Mouse (Mus musculus): ENCODE measurements at regions not wholly inside any gene's neighbourhood (a gene's known extent, or its start where the extent isn't known, plus 50 kb on each side); places are given as distances from the start of the nearest gene placed in this dataset.

DNA sequence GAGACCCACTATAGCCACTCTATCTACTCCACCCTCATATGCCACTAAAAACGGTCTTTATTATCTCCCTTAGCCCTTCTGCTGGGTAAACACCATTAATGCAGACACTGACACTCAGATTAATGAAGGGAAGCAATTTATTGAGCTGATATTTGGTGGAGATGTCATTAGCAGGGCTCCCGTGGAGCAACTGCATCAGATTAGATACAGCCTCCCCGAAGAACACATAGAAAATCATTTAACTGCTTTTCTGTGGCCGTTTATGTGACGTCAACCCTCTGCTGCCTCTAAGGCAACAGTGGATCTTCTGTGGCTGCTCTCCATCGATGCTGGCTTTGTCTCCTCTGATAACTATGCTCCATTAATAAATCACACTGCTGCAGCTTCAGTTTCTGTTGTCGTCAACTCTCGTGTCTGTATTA, 207.2 kb upstream of the Hnrnpa3 start:
- no peak for DNase-seq (ENCODE audit: low spot score in 2 of 2)

DNA sequence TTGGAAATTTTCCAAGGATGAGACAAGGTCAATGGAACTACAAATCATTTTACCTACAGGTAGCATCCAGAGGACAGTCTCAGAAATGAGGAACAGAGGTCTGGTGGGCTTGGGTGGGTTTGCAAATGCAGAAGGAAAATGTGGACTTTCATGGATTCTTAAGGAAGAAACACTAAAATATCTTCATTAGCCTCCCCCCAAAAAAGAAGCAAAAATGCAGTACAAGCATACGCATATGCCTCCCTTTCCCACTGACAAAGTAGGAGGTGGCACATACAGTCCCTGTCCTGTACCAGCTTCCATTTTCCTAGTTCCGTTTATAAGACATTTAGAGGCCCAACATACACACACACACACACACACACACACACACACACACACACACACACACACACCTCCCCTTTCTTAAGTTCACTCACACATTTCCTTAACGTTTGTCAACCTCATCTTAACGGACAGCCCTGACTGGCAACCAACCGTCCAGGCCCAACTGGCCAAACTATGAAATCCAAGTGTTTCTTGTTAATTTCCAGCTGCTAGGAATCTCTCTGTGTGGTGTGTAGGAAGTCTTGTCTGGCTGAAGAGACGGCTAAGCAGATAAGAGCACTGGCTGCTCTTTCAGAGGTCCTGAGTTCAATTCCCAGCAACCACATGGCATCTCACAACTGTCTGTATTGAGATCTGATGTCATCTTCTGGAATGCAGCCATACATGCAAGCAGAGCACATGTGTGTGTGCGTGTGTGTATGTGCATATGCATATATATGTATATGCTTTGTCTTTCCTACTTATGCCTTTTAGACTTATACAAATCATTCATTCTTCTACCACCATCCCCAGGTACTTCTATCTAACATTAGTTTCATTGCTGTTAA, 206.6 kb upstream of the Hnrnpa3 start:
- DNase-seq (ENCODE audit: low spot score in 2 of 2): no peak

DNA sequence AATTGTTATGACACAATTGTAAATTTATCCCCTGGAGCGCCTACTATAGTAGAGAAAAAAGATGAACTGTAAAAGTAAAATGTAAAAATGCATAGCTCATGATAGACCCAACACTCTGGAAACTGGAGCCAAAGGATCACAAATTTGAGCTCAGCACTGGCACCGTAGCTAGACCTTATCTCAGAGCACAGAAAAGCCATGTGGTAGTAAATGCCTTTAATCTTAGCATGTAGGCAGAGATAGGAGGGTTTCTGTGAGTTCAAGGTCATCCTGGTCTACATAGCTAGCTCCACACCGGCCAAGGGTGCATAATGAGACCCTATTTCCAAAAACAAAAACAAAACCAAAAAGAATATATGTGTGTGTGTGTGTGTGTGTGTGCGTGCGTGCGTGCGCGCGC, 203.6 kb upstream of the Hnrnpa3 start:
- no peak for DNase-seq (ENCODE audit: low spot score in 2 of 2)

DNA sequence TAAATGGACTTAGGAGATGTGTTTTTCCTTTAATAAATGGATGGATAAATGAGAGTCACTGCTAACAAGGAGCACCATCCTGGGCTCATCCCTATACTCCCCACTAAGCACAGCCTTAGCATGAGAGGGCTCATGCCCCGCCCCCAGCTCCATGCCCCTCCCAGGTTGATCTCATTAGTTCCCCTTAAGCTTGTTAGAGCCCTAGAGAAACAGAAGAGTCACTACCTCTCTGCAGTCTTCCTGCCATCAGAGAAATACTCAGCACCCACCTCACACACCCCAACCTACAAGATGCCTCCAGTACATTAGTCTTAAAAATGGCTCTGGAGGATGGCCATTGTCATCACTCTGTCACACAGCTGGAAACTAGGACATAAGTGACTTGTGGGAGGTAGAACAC, 202.8 kb upstream of the Hnrnpa3 start:
- DNase-seq (ENCODE audit: low spot score in 2 of 2): no peak

DNA sequence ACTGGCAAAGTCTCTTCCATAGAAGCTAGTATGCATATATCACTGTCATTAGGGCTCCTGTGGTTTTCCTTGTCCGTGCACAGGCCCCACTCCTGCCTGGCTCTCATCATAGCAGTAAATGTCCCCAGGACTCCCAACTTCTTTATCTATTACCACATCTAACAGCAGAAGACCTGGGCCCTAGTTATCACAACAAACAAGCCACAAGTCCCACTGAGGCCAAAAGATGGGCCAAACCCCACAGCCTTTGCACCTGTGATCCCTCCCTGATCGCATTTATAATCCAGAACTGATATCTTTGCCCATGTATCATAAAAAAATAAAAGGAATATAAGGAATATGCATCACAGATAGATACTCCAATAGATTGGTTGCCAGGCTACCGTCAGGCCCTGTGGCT, 201.6 kb upstream of the Hnrnpa3 start:
- no peak for DNase-seq (ENCODE audit: low spot score in 2 of 2)

DNA sequence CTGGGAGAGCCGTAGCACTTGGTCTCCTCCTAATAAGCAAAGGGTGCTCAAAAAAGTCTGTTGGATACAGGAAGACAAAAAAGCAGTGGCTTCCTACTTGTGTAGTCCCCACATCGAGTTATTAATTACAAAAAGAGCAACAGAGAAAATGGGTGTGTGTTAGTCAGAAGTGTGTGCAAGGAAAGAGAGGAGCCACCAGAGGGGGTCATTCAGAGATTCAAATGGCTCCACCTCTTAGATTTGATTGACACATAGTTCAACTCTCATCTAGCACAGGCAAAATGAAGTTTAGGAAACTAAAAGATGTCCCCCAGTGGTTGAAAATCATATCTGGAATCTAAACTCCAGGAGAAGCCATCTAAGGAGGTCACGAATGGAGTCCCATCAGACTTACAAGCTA, 200.2 kb upstream of the Hnrnpa3 start:
- no peak for DNase-seq (ENCODE audit: low spot score in 2 of 2)

DNA sequence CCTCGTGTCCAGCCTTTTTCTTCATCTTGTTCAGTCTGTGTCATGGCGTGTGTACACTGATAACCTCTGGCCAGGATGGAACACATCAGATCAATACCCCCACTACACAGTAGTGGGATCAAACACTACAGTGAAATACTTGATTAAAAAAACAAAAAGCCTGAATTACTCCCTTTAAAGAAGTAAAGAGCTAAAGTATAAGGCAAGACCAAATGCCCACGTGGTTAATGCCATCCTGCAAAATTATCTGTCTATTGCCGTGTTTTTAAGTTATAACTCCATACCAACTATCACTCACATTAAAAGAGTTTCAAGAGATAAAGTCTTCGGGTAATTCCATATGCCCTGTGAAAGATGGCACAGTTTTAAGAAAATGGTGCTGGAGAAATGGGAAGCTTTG, 198.6 kb upstream of the Hnrnpa3 start:
- DNase-seq (ENCODE audit: low spot score in 2 of 2): no peak

DNA sequence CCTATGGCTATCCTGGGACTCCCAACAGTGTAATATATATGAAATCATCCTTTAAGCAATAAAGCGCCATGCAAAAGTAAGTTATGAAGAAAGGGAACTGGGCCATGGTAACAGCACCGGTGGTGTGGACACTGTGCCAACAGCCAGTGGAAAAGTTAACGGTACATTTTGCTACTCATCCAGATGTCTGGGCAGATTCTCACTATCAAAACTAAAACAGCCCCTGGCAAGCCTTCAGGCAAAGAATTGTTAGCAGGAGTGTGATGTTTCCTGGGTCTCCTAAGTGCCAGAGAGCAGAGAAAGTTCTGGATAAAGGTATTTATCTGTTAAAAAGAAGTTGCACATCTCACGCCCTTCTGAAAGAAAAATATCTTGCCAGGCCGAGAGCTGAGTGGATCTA, 198.0 kb upstream of the Hnrnpa3 start:
- DNase-seq (ENCODE audit: low spot score in 2 of 2): no peak

DNA sequence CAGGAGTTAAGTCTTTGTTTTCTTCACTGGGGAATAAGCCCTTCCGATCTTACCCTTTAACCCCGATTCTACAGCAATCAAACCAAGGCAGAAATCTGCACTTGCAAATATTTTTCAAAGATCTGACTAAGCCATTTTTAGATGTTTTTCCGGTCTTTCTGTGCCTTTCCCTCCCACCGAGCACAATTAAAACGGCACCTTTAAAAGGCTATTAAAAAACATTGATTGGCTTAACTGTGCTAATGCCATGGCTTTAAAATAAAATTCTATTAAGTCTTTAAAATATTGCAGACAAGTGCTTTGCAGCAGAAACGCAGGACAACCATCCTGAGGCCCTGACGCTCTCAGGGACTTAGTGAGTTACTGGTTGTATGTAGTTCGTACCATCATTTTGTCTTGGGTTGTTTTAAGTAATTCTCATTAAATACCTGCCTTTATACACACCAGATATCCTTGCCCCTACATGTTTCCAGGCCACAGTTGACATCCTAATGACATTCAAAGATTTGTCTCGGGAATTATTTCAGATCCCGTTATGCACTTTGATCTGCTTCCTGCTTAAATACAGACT, 197.6 kb upstream of the Hnrnpa3 start:
- DNase-seq (ENCODE audit: low spot score in 2 of 2): no peak

DNA sequence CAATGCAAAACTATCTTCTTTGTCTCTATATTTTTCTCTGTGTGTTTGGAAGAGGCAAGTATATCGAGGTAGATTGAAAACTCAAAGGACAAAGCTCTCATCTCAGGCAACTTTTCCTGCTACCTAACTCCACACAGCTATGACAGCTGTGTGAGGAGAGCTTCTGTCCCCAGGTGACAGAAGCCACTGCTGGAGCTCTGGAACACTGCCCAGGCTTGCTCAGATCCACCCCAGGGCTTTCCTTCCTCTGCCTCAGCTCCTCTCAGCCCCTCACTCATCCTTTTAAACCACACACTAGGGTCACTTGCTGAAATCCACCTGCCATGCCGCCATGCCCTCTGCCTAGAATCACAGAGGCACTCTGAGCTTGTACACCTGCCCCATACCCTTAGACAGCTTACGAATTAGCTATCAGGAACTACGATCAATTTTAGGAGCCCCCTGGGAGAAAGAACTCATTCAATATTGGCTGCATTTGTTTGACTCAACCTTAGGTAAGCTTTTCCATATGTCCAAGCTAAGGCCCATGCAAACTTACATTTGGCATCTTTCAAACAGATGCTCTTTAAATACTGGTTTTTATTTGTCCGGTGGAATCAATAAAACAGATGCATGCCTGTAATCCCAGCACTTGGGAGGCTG, 196.9 kb upstream of the Hnrnpa3 start:
- no peak for DNase-seq (ENCODE audit: low spot score in 2 of 2)

DNA sequence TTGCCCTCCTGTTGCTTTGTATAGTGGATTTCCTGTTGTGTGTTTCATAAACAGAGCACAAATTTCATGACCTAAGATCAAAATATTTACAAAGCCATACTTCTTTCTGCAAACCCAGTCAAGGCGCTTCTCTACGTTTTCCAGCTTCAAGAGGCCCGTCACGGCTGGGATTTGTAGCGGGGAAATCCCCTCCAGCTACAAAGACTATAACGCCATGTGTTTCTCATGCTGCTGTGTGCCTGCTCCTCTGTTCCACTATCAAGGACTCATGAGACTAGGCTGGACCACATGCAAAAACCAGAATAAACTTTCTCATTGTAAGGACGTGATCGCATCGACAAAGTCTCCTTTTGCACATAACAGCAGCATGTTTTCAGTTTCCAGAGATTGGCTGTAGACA, 196.0 kb upstream of the Hnrnpa3 start:
- no peak for DNase-seq (ENCODE audit: low spot score in 2 of 2)

DNA sequence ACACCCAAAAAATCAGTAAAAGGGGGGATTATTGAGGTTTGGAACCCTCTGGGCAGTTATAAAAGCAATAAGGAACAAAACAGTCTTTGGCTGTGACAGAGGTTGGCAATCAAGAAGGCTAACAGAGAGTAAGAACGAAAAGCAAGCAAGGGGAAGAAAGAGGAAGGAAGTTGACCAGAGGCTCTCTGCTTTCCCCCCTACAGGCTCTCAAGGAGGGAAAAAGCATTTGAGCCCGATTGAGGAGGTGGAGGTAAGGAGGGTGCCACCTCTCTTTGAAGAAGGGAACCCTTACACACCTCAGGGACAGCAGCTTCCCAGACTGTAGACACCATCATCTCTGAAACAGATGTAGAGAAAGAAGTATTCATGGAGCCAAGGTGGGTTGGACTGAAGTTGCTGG, 194.6 kb upstream of the Hnrnpa3 start:
- DNase-seq (ENCODE audit: low spot score in 2 of 2): no peak

DNA sequence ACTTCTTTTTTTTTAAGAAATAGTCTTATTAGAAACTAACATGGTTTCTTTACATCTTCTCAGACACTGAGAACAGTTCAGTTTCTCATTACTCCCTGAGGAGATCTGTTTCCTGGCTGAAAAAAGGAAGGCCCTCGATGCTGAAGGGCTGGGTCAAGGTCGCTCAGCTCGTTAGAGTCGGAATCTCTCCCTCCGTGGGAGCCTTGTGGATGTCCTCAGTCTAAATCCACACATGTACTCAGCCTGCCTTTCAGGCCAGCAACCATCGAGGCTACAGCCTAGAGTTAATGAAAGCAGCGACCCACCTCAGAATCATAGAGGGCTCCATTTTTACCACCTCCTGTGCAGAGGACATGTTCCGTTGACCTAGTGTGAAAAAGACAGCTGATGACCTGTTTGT, 190.2 kb upstream of the Hnrnpa3 start:
- peak; percentile 4 to 7 for DNase-seq (ENCODE audit: low spot score in 2 of 2)

DNA sequence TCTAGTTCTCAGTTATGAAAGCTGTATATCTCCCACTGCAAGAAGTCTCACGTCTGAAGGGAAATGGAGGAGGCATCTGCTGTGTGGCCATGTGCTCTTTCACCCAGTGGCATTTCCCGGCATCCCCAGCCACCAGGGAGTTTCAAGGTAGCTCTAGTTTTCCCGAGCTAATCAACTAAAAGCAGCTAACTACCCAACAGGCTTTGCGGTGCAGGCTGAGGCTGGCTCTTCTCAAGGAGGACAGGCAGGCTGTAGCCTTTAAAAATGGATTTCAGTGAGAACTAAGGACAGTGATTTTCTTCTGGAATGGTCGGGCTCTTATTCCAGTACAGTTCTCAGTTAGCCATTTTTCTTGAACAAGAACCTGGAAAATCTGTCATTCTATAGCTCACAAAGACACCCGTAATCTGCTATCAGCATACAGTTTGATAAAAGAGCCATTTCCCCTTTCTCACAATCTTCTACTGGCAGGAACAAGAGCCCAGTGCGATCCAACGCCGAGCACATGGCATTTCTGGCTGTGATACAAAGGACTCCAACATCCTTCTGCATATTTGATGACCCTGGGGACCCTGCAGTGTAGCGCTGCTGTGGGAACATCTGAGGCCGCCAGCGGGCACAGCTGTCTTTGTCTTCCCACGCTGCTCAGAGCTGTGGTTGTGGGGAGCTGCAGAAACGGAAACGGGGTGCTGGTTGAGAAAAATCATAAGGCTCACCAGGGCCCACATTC, 188.9 kb upstream of the Hnrnpa3 start:
- peak; percentile 69 to 70 for DNase-seq (ENCODE audit: low spot score in 2 of 2)

DNA sequence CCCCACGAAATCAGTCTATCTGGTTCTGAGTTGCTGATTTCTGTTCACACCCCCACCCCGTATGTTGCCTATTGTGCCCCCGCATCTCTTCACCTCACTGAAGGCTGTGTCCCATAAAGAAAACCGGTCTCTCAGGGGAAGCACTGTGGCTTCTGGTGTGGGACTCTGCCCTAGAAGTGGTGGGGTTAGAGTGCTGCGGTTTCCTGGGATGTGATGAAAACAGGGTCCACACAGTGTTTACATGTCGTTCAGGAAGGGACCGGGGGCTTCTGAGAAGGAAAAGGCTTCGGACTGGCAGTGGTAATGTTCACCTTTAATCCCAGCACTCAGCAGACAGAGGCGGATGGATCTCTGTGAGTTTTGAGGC, 188.4 kb upstream of the Hnrnpa3 start:
- no peak for DNase-seq (ENCODE audit: low spot score in 2 of 2)

DNA sequence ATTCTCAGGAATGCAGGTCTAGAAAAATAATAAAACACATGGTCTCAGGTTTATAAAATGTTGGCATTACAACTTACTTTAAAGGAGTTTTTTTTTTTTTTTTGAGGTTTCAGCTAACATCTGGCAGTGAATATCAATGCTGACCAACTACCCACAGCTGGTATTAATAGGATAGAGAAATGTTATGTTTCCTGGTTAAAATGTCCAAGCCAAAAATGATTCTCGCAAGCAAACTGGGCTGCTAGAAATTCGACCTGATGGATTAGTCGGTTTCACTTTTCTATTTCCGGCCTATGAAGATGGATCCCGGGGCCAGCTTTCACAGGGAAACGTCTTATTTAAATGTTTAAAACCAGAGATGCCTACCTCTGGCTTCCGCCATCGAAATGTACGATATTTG, 186.6 kb upstream of the Hnrnpa3 start:
- DNase-seq (ENCODE audit: low spot score in 2 of 2): no peak

DNA sequence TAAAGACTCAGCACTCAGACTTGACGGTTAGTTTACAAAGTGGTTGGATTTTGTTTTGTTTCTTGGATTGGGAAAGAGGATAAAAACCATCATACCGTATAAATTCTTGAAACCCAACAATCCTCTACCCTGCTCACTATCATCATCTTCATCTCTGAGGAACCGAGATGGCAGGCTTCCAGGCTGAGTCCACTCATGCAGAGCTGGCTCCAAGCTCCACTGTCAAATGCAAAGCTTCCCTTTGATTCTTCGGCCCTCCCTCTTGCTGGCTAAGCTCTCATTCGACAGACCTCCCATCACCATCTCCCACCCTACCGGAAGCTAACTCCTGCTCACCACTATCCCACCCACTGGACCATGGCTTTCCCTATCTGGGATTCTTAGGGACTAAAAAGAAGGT, 184.6 kb upstream of the Hnrnpa3 start:
- DNase-seq (ENCODE audit: low spot score in 2 of 2): no peak

DNA sequence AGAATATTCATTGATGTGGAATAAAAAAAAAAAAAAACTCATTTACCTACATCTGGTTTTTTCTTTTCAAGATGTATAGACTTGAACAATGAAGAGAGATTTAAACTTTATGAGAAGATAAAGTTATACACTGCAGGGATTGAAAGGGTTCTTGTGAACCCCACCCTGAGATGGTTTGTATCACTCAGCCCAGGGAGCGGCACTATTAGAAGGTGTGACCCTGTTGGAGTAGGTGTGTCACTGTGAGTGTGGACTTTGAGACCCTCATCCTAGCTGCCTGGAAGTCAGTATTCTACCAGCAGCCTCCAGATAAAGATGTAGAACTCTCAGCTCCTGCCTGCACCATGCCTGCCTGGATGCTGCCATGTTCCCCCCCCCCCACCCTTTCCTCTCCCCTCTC, 182.7 kb upstream of the Hnrnpa3 start:
- no peak for DNase-seq (ENCODE audit: low spot score in 2 of 2)

DNA sequence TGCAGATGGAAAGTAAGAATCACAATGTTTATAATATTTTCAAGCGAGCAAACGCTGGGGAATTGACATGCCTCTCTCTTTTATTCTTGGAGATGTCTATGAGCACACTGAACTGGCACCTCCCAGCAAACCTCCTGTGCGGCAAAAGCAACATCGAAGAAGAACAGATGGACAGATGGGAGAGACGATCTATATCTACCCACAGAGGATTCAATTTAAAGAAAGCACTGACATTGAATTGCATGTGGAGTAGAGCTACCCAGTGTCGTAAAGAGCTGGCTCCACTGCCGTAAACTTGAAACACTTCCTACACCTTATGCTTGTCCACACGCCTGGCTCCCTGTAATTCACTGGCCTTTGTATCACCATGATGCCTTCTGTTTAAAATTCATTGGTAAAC, 182.0 kb upstream of the Hnrnpa3 start:
- no peak for DNase-seq (ENCODE audit: low spot score in 2 of 2)

DNA sequence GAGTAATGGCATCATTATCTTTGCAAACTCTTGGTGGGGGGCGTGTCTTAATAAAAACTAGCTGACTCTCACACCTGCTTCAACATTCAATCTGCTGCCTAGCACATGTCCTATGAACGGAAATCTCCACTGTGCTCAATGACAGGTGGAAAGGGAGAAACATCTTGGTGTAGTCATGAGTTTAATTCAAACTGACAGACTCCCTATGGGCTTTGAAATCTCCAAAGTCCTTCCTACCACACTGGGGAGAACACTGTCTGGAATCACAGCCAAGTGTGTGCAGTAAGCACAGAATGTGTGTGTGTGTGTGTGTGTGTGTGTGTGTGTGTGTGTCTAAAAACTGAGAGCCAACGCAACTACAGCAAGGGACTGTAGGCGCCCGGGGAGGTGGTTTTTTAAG, 179.5 kb upstream of the Hnrnpa3 start:
- no peak for DNase-seq (ENCODE audit: low spot score in 2 of 2)

DNA sequence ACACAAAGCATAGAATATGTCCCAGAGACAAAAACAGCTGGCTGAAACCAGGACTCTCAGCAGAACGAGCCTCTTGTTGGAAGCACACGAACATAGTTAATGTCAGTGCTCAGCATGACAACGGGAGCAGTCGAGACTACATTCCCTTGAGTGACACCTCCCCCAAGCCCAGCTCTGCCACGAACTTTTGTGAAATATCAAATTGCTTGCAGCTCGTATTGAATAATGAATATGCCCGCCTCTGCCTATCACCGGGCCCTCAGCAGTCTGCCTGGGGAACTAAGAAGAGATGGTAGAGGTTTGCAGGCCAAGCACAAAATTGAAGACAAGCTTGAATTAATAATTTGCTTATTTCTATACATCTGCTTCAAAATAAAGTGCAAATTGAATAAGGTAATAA, 177.2 kb upstream of the Hnrnpa3 start:
- DNase-seq (ENCODE audit: low spot score in 2 of 2): no peak

DNA sequence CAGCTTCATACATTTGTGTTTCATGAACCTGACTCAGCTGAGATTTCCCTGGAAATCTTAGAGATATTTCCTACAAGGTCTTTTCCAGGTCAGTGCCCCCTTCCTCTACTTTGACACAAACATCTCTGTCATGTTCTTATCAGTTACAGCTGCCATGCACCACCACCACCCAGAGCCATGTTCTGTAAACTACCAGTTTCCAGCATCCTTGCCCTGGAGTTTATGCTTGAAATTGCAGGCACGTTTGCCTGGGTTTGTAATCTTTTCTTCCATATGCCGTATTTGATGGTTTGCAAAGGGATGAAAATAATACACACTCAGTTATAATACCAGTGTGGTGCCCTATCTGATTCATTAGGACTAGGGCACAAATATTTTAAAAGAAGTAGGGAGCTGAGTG, 176.6 kb upstream of the Hnrnpa3 start:
- DNase-seq (ENCODE audit: low spot score in 2 of 2): no peak

DNA sequence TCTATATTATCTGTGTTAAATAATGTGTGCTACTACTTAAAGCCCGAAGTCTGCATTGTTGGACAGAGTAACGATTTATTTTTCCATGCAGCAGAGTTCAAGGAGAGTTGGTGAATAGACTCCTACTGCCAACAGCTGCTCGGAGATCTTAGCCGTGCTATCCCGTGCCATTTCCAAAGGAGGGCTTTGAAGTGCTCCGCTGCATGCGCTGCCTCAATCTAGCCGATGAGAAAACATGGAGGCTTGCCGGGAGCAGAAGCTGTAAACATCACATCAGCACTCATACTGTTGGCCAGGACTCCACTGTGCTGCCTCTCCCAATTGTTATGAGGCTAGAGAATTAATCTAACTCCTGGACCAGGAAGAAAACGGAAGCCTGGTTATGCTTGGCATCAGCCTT, 174.1 kb upstream of the Hnrnpa3 start:
- DNase-seq (ENCODE audit: low spot score in 2 of 2): no peak

Data from heart, adult 9 months (tissue).